Mouse (Mus musculus): ENCODE measurements around the gene Spr. TPM values are rescaled to one million over a fixed set of nuclear protein-coding genes. Genes with fewer than 3 reads are reported as not detected.
A peak's percentile ranks its signal among the peaks of the same experiment; 100 is the strongest.

Gene Spr
- 38.2 and 42.7 TPM in 2 replicates for polyA plus RNA-seq (2014; fragmentation: Nextera tagmentation; extraction: Ambion mirVana)

DNA sequence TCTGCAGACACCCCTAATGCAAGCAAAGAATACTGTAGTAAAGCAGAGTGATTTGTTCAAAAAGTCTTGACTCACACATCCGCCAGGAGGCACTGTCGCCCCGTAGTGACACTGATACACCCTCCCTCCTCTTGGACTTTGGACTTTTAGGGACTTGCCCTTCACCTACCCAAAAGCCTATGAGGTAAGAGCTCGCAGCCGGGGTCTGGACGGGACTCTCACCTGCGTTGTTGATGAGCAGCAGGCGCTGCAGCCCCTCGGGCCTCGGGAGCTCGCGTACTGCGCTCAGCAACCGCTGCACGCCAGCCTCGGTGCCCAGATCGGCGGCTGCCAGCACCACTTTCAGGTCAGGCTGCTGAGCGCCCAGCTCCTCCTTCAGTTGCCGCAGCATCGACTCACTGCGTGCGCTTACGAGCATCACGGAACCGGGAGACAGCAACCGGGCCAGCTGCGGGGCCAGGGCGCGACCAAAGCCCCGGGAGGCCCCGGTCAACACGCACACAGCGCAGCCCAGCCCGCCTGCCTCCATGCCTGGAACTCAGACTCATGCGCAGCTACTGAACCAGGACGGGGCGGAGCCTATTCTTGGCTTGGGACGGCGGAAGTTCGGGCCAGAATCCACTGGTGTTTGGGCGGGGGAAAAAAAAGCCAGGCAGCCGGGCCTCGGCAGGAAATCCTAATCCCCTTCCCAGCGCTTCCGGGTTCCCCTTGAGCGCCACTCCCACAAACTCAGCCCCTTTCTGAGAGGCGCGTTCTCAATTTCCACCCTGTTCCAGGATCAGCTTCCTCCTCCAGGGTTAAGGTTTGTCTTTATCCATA, at the start of gene Spr:
Gene Spr, minus strand, starts transcription at position 550 of the 819 bp plus-strand sequence.
- Histone ChIP-seq H3K27ac (peak within 1 kb of the TSS; percentile 81), H3K4me3 (replicated peaks; ENCODE audit: low read length) (peak within 1 kb of the TSS; percentile 71), H3K9ac (peak within 1 kb of the TSS; percentile 71), H3K36me3 (replicated peaks; ENCODE audit: control insufficient read depth, insufficient read depth) (no peaks in the 10 kb centered on the region), H3K4me2 (replicated peaks) (peak within 1 kb of the TSS; percentile 67), H3K9me3 (ENCODE audit: control insufficient read depth, low read length) (no peaks in the 10 kb centered on the region), H3K4me1 (replicated peaks; ENCODE audit: control insufficient read depth, insufficient read depth, low read length) (no peaks in the 10 kb centered on the region), H3K27me3 (ENCODE audit: control insufficient read depth, insufficient read depth, low read length) (no peaks in the 10 kb centered on the region)
- DNase-seq (ENCODE audit: low spot score), result peak; percentile 81
- ATAC-seq (ENCODE audit: low FRiP score), result peak; percentile 86
- under 1% methylated on average over 49 of the region's 49 CpGs for WGBS

DNA sequence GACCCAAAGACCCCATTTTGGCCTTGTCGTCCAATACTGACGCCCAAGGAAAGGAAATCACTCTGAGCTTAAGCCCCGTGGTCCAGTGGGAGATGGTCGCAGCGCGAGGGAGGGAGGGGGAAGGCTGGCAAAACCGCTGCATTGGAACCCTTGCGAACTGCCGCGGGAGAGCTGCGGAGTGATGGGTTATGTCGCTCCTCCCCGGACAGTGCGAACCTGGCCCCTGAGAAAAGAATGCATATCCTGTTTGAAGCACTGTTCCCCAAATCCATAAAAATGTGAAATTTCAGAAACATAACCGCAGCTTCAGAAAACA, 49.1 kb upstream of the Spr start:
- ATAC-seq (ENCODE audit: low FRiP score) (no peak), DNase-seq (ENCODE audit: low spot score) (no peak)
- Histone ChIP-seq H3K4me3 (replicated peaks; ENCODE audit: low read length) (no peak overlapping the region), H3K9me3 (ENCODE audit: control insufficient read depth, low read length) (no peaks in the 10 kb centered on the region), H3K27ac (no peak overlapping the region), H3K27me3 (ENCODE audit: control insufficient read depth, insufficient read depth, low read length) (peaks cover 86% of the 10 kb centered on the region), H3K36me3 (replicated peaks; ENCODE audit: control insufficient read depth, insufficient read depth) (no peaks in the 10 kb centered on the region), H3K9ac (no peak overlapping the region), H3K4me2 (replicated peaks) (no peak overlapping the region; the same call in 1 of the 2 replicates), H3K4me1 (replicated peaks; ENCODE audit: control insufficient read depth, insufficient read depth, low read length) (peaks cover 14% of the 10 kb centered on the region; the same call in 1 of the 2 replicates)
- WGBS, result under 1% methylated on average over 15 of the region's 15 CpGs

DNA sequence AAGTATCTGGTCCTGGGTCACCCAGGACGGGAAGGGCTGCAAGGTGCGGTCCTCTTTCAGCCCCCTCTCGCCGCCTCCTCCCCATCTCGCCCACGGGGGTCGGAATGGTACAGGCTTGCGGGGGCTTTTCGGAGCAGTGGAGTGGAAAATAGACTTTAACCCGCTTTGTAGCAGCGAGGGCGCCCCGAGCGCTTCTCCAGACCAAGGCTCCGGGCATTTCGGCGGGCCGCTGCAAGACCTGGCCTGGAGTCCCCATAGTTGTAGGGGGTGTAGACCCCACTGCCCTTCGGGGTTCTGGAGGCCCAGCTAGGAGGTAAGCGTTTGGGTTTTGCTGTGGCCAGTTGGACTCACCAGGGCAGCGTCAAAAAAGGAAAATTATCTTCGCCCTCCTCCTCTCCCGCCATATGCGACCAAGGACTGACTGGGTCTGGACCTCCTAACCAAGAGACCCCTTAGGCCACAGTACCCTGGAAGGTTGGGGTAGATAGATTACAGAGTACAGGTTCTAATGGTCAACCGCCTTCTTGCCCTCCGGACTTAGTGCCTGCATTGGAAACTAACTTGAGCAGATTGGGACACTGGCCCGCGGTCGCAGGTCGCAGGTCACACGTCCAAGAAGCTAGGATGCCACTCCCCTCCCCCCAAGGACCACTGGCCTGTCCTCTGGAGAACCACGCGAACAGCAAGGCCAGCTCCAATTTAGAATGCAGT, 48.6 kb upstream of the Spr start:
- WGBS, result 1% methylated on average over 33 of the region's 33 CpGs

DNA sequence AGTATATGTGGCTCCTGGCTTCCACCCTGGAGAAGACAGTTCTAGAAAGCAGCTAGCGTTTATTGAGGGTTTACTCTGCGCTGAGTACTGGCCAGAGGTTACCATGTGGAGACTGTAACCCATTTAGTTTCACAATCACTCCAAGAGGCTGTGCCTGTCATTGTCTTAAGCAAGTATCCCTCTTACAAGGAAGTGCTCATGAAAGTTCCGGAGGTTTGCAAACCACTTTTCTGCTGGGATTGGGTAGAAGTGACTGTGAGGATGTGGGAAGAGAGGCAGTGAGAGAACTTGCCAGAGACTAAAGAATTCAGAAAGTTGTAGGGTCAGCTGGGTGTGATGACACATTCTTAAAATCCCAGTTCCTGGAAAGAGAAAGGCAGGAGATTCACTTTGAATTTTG, 46.4 kb upstream of the Spr start:
- peaks cover 14% of the 10 kb centered on the region; the same call in 1 of the 2 replicates for H3K4me1 ChIP-seq (replicated peaks; ENCODE audit: control insufficient read depth, insufficient read depth, low read length)
- no peak for ATAC-seq (ENCODE audit: low FRiP score)
- 56% methylated on average over 3 of the region's 3 CpGs for WGBS
- no peak overlapping the region for H3K4me3 ChIP-seq (replicated peaks; ENCODE audit: low read length)
- H3K36me3 ChIP-seq (replicated peaks; ENCODE audit: control insufficient read depth, insufficient read depth), result no peaks in the 10 kb centered on the region
- H3K9ac ChIP-seq, result no peak overlapping the region
- no peak for DNase-seq (ENCODE audit: low spot score)
- H3K9me3 ChIP-seq (ENCODE audit: control insufficient read depth, low read length), result no peaks in the 10 kb centered on the region
- peaks cover 64% of the 10 kb centered on the region for H3K27me3 ChIP-seq (ENCODE audit: control insufficient read depth, insufficient read depth, low read length)
- no peak overlapping the region for H3K27ac ChIP-seq
- no peak overlapping the region for H3K4me2 ChIP-seq (replicated peaks)

More for the DNA sequence above, 48.6 kb upstream of the Spr start:
- DNase-seq (ENCODE audit: low spot score) (no peak), ATAC-seq (ENCODE audit: low FRiP score) (no peak)
- Histone ChIP-seq H3K4me2 (replicated peaks) (no peak overlapping the region), H3K4me3 (replicated peaks; ENCODE audit: low read length) (no peak overlapping the region), H3K9ac (no peak overlapping the region), H3K4me1 (replicated peaks; ENCODE audit: control insufficient read depth, insufficient read depth, low read length) (peaks cover 14% of the 10 kb centered on the region; the same call in 1 of the 2 replicates), H3K9me3 (ENCODE audit: control insufficient read depth, low read length) (no peaks in the 10 kb centered on the region), H3K27ac (no peak overlapping the region), H3K27me3 (ENCODE audit: control insufficient read depth, insufficient read depth, low read length) (peaks cover 81% of the 10 kb centered on the region), H3K36me3 (replicated peaks; ENCODE audit: control insufficient read depth, insufficient read depth) (no peaks in the 10 kb centered on the region)

DNA sequence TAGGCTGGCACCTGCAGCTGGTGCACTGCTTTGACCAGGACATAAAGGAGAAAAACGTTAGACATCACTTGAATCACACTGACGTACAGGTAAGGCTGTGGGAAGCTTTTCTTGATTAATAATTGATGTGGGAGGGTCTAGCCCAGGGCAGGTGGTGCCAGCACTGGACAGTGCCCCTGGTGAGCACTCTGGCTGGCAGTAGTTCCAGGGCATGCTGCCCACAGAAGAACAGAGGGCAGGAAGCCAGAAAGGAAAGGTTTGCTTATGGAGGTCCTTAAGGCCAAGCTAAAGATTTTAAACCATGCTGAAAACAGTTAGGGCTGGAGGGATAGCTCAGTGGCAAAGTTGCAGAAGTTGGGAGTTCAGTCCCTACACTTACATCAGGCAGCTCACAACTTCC, 42.5 kb upstream of the Spr start:
- DNase-seq (ENCODE audit: low spot score) (no peak), ATAC-seq (ENCODE audit: low FRiP score) (no peak)
- H3K27ac ChIP-seq, result no peak overlapping the region
- no peak overlapping the region for H3K9ac ChIP-seq
- H3K9me3 ChIP-seq (ENCODE audit: control insufficient read depth, low read length), result no peaks in the 10 kb centered on the region
- H3K27me3 ChIP-seq (ENCODE audit: control insufficient read depth, insufficient read depth, low read length), result peaks cover 26% of the 10 kb centered on the region
- no peaks in the 10 kb centered on the region for H3K4me1 ChIP-seq (replicated peaks; ENCODE audit: control insufficient read depth, insufficient read depth, low read length)
- no peaks in the 10 kb centered on the region for H3K36me3 ChIP-seq (replicated peaks; ENCODE audit: control insufficient read depth, insufficient read depth)
- H3K4me3 ChIP-seq (replicated peaks; ENCODE audit: low read length), result no peak overlapping the region
- 72% methylated on average over 2 of the region's 2 CpGs for WGBS
- H3K4me2 ChIP-seq (replicated peaks), result no peak overlapping the region

DNA sequence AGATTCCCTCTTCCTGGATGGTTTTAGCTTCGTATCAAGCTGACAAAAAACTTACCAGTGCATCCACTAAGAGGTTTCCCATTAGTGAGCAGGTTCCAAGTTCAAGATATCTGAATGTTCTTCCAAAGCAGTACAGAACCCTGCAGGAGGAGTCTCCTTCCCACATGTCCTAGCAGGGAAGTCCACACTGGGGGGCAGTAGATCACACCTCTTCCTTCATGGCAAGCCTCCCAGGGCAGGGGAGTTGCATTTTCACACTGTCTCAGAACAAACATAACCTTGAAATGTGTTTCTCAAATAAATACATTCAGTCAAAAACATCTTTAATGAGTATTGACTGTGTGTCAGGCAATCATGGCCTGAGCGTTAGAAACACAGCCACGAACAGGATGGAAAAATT, 42.0 kb upstream of the Spr start:
- Histone ChIP-seq H3K4me1 (replicated peaks; ENCODE audit: control insufficient read depth, insufficient read depth, low read length) (no peaks in the 10 kb centered on the region), H3K9ac (no peak overlapping the region), H3K4me2 (replicated peaks) (no peak overlapping the region), H3K36me3 (replicated peaks; ENCODE audit: control insufficient read depth, insufficient read depth) (no peaks in the 10 kb centered on the region), H3K27ac (no peak overlapping the region), H3K9me3 (ENCODE audit: control insufficient read depth, low read length) (no peaks in the 10 kb centered on the region), H3K27me3 (ENCODE audit: control insufficient read depth, insufficient read depth, low read length) (peaks cover 24% of the 10 kb centered on the region), H3K4me3 (replicated peaks; ENCODE audit: low read length) (no peak overlapping the region)
- 75% methylated on average over 3 of the region's 3 CpGs for WGBS
- no peak for DNase-seq (ENCODE audit: low spot score)
- no peak for ATAC-seq (ENCODE audit: low FRiP score)

DNA sequence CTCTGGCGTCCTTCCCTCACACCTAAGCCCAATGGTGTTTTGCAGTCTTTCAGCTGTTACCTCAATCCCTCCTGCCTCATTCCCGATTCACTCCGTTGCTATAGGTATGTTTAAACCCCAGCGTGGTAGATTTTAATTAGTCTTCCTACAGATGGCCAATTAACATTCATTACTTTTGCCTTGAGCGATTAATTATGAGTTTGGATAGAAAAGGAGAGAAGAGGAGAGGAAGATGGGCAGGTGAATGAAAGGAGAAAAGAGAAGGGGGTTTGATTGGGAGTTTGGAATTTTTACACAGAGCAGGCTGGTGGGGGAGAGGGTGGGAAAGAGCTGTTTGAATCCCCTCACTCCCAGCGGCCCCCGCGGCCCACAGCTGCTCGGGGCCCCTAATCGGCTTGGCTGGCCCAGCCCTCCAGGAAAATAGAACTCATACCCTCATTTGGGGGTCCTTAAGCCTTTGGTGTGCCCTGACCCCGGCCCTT, 27.9 kb upstream of the Spr start:
- ATAC-seq (ENCODE audit: low FRiP score), result no peak; the same call in 1 of the 2 replicates
- Histone ChIP-seq H3K27me3 (ENCODE audit: control insufficient read depth, insufficient read depth, low read length) (no peaks in the 10 kb centered on the region), H3K4me1 (replicated peaks; ENCODE audit: control insufficient read depth, insufficient read depth, low read length) (no peaks in the 10 kb centered on the region), H3K4me2 (replicated peaks) (no peak overlapping the region), H3K4me3 (replicated peaks; ENCODE audit: low read length) (no peak overlapping the region), H3K9me3 (ENCODE audit: control insufficient read depth, low read length) (no peaks in the 10 kb centered on the region), H3K9ac (no peak overlapping the region), H3K36me3 (replicated peaks; ENCODE audit: control insufficient read depth, insufficient read depth) (no peaks in the 10 kb centered on the region), H3K27ac (no peak overlapping the region; the same call in 1 of the 2 replicates)
- peak; percentile 54 for DNase-seq (ENCODE audit: low spot score)
- WGBS, result 36% methylated on average over 11 of the region's 11 CpGs

DNA sequence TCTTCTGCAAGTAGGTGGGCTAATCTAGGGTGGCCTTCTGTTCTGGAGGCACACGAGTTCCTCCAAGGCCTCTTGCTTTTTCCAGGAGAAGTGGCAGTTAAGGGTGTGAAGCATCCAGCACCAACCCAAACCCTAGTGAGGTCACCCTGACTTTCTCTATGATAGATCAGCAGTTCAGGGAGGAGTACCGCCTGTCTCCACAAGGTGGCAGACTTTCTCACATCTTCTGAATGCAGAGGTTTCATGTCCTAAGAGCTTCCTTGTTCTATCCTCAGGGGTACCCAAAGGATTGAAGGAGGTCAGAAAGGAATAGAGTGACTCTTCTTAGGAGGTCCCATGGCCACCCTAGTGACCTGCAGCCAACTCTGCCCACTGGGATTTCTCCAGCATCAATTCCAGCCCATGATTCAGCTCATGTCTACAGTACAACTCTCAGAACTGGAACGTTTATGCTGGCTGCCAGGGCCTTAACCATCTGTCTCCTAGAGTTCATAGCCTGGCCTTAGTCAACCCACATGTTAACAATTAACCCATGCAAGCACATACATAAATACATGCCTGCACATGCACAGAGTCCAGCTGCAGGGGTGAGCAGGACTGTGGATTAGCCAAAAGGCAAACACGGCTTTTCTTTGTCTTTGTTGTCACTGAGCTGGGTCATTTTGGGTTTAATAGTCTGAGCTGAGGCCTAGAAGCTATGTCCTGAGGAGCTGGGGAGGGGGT, 22.8 kb upstream of the Spr start:
- ATAC-seq (ENCODE audit: low FRiP score), result peak; percentile 40; the same call in 1 of the 2 replicates
- 43% methylated on average over 4 of the region's 4 CpGs for WGBS
- Histone ChIP-seq H3K4me1 (replicated peaks; ENCODE audit: control insufficient read depth, insufficient read depth, low read length) (no peaks in the 10 kb centered on the region), H3K27me3 (ENCODE audit: control insufficient read depth, insufficient read depth, low read length) (no peaks in the 10 kb centered on the region), H3K4me2 (replicated peaks) (no peak overlapping the region), H3K36me3 (replicated peaks; ENCODE audit: control insufficient read depth, insufficient read depth) (no peaks in the 10 kb centered on the region), H3K27ac (no peak overlapping the region), H3K9ac (no peak overlapping the region), H3K9me3 (ENCODE audit: control insufficient read depth, low read length) (no peaks in the 10 kb centered on the region), H3K4me3 (replicated peaks; ENCODE audit: low read length) (no peak overlapping the region)
- peak; percentile 87 for DNase-seq (ENCODE audit: low spot score)
